Mouse (Mus musculus): ENCODE measurements at regions not wholly inside any gene's neighbourhood (a gene's known extent, or its start where the extent isn't known, plus 50 kb on each side); places are given as distances from the start of the nearest gene placed in this dataset.
A peak's percentile ranks its signal among the peaks of the same experiment; 100 is the strongest.

GRCm38 (mm10) chr14:25383169-25383824 lies 75.7 kb upstream of the Zmiz1 start:
- H3K27ac ChIP-seq (ENCODE audit: low read depth), result no peak overlapping the region
- no peak overlapping the region for H3K4me2 ChIP-seq (ENCODE audit: low read depth, low read length)
- DNase-seq (ENCODE audit: low spot score), result peak; percentile 43
- H3K36me3 ChIP-seq (replicated peaks; ENCODE audit: control insufficient read depth, insufficient read depth, low read length), result no peaks in the 10 kb centered on the region
- no peaks in the 10 kb centered on the region for H3K27me3 ChIP-seq (ENCODE audit: control insufficient read depth, insufficient read depth, low read length)
- H3K4me3 ChIP-seq (ENCODE audit: low read depth, low read length), result no peak overlapping the region
- TF ChIP-seq CTCF (IDR thresholded peaks at IDR 0.05; ENCODE audit: low read depth) (no peak), EP300 (IDR thresholded peaks at IDR 0.05; ENCODE audit: low read depth) (0 out of 2 replicates have a peak, but pooled peaks have one; percentile 18)
- WGBS, result 37% methylated on average over 4 of the region's 4 CpGs
- no peaks in the 10 kb centered on the region for H3K9me3 ChIP-seq (replicated peaks; ENCODE audit: control insufficient read depth, low read length)
- peak; percentile 13; the same call in 1 of the 2 replicates for ATAC-seq (ENCODE audit: insufficient read depth, low read depth)
- peaks cover 21% of the 10 kb centered on the region for H3K4me1 ChIP-seq (ENCODE audit: control insufficient read depth, insufficient read depth)
- H3K9ac ChIP-seq (replicated peaks; ENCODE audit: low read depth, low read length), result no peak overlapping the region

DNA sequence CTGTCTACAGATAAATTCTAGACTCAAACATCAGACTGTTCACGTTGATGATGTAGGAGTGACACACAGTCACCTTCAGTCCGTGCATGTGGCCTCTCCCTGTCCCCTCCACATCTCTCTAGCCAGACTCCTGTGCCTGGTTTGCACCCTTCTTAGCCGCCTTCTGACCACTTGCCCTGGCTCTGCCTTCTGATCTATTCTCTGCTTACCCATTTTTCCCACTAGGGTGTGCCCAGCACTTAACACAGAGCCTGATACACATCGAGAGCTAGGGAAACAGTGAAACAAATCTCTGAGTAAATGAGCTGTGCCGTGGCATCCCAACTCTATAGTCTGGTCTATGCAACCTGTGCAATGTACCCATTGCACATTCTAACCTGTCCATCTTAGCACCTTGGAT lies 73.3 kb upstream of the Zmiz1 start:
- H3K4me1 ChIP-seq (ENCODE audit: control insufficient read depth, insufficient read depth), result peaks cover 11% of the 10 kb centered on the region
- no peak overlapping the region for H3K4me2 ChIP-seq (ENCODE audit: low read depth, low read length)
- no peak overlapping the region for H3K9ac ChIP-seq (replicated peaks; ENCODE audit: low read depth, low read length)
- WGBS, result 45% methylated on average over 5 of the region's 5 CpGs
- H3K27ac ChIP-seq (ENCODE audit: low read depth), result no peak overlapping the region
- H3K9me3 ChIP-seq (replicated peaks; ENCODE audit: control insufficient read depth, low read length), result no peaks in the 10 kb centered on the region
- no peak for DNase-seq (ENCODE audit: low spot score)
- no peaks in the 10 kb centered on the region for H3K27me3 ChIP-seq (ENCODE audit: control insufficient read depth, insufficient read depth, low read length)
- H3K36me3 ChIP-seq (replicated peaks; ENCODE audit: control insufficient read depth, insufficient read depth, low read length), result no peaks in the 10 kb centered on the region
- ATAC-seq (ENCODE audit: insufficient read depth, low read depth), result no peak
- H3K4me3 ChIP-seq (ENCODE audit: low read depth, low read length), result no peak overlapping the region
- TF ChIP-seq EP300 (IDR thresholded peaks at IDR 0.05; ENCODE audit: low read depth), result no peak
- TF ChIP-seq CTCF (IDR thresholded peaks at IDR 0.05; ENCODE audit: low read depth), result peak; percentile 23; the same call in 1 of the 2 replicates

DNA sequence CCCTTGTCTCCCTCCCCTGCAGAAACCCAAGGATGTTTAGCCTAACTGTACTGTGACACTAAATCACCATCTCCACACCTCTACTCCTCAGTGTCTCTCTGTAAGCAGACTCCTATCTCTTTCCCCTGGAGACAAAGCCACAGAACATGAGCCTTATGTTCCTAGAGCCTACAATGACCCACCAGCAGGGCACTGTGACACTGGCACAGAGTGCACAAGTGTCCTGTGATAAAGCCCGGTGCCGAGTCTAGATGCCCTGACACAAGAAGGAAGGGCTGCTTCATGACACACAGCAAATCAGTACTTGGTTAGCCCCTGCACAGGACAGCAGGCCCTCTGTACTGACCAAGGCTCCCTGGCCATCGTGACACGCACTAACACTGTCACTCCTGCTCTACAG lies 71.2 kb upstream of the Zmiz1 start:
- Histone ChIP-seq H3K9me3 (replicated peaks; ENCODE audit: control insufficient read depth, low read length) (no peaks in the 10 kb centered on the region), H3K4me2 (ENCODE audit: low read depth, low read length) (no peak overlapping the region), H3K27ac (ENCODE audit: low read depth) (no peak overlapping the region), H3K4me3 (ENCODE audit: low read depth, low read length) (no peak overlapping the region), H3K4me1 (ENCODE audit: control insufficient read depth, insufficient read depth) (peaks cover 9% of the 10 kb centered on the region), H3K27me3 (ENCODE audit: control insufficient read depth, insufficient read depth, low read length) (no peaks in the 10 kb centered on the region), H3K36me3 (replicated peaks; ENCODE audit: control insufficient read depth, insufficient read depth, low read length) (no peaks in the 10 kb centered on the region), H3K9ac (replicated peaks; ENCODE audit: low read depth, low read length) (no peak overlapping the region)
- ATAC-seq (ENCODE audit: insufficient read depth, low read depth) (no peak), DNase-seq (ENCODE audit: low spot score) (no peak)
- TF ChIP-seq CTCF (IDR thresholded peaks at IDR 0.05; ENCODE audit: low read depth) (no peak), EP300 (IDR thresholded peaks at IDR 0.05; ENCODE audit: low read depth) (no peak)
- 63% methylated on average over 4 of the region's 4 CpGs for WGBS

DNA sequence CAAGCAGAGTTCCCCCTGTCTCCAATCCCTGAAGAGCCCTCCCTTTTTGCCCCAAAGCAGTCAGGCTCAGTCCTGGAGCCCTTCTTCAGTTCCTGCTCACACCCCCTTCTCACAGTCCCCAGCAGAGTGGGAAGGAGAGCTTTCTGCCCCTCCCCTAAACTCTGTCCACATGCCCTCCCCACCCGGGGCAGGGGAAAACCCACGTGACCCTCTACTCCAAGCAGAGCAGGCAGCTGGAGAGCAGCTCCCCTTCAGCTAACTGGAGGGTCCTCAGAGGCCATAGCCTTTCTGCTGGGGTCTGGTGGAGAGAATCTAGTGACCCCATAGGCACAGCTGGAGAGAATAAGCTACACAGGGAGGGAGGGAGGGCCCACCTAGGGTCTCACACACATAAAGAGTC lies 69.7 kb upstream of the Zmiz1 start:
- H3K9ac ChIP-seq (replicated peaks; ENCODE audit: low read depth, low read length), result no peak overlapping the region
- no peak for DNase-seq (ENCODE audit: low spot score)
- no peaks in the 10 kb centered on the region for H3K27me3 ChIP-seq (ENCODE audit: control insufficient read depth, insufficient read depth, low read length)
- H3K4me1 ChIP-seq (ENCODE audit: control insufficient read depth, insufficient read depth), result no peaks in the 10 kb centered on the region
- 37% methylated on average over 2 of the region's 2 CpGs for WGBS
- TF ChIP-seq CTCF (IDR thresholded peaks at IDR 0.05; ENCODE audit: low read depth) (no peak), EP300 (IDR thresholded peaks at IDR 0.05; ENCODE audit: low read depth) (no peak)
- H3K27ac ChIP-seq (ENCODE audit: low read depth), result no peak overlapping the region
- H3K4me3 ChIP-seq (ENCODE audit: low read depth, low read length), result no peak overlapping the region
- no peaks in the 10 kb centered on the region for H3K9me3 ChIP-seq (replicated peaks; ENCODE audit: control insufficient read depth, low read length)
- no peaks in the 10 kb centered on the region for H3K36me3 ChIP-seq (replicated peaks; ENCODE audit: control insufficient read depth, insufficient read depth, low read length)
- ATAC-seq (ENCODE audit: insufficient read depth, low read depth), result no peak
- H3K4me2 ChIP-seq (ENCODE audit: low read depth, low read length), result no peak overlapping the region

DNA sequence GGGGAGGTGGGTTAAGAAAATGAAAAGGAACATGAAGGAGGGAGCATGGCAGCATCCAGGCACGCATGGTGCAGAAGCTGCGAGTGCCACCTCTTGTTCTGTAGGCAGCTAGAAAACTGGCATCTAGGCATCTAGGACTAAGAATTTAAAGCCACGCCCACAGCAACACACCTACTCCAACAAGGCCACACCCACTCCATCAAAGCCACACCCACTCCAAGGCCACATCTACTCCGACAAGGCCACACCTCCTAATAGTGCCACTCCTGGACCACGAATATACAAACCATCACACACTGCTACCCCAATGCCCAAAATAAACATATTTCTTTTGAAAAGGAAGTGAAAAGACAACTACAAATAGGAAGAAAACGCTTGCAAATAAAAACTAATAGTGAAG lies 66.6 kb upstream of the Zmiz1 start:
- no peak overlapping the region for H3K27ac ChIP-seq (ENCODE audit: low read depth)
- WGBS, result 70% methylated on average over 6 of the region's 6 CpGs

DNA sequence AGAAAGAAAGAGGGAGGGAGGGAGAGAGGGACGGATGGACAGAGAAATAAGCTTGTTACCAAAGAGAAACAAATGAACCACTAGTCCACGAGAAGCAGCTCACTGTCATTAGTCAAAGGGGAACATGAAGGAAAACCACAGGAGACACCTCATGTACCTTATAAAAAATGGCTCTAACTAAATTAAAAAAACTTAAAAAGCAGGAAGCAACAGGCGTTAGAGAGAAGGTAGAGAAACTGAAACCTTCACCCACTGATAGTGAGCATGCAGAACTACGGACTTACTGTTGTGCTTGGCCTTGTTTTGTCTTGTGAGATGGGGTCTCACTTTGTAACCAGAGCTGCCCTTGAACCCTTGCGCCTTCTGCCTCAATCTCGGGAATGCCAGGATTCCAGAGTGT lies 66.0 kb upstream of the Zmiz1 start:
- ATAC-seq (ENCODE audit: insufficient read depth, low read depth), result no peak
- WGBS, result 86% methylated on average over 6 of the region's 6 CpGs

More for the DNA sequence above, 66.6 kb upstream of the Zmiz1 start:
- Histone ChIP-seq H3K36me3 (replicated peaks; ENCODE audit: control insufficient read depth, insufficient read depth, low read length) (no peaks in the 10 kb centered on the region), H3K9ac (replicated peaks; ENCODE audit: low read depth, low read length) (no peak overlapping the region), H3K4me1 (ENCODE audit: control insufficient read depth, insufficient read depth) (peaks cover 14% of the 10 kb centered on the region; the same call in 1 of the 2 replicates), H3K9me3 (replicated peaks; ENCODE audit: control insufficient read depth, low read length) (no peaks in the 10 kb centered on the region), H3K4me3 (ENCODE audit: low read depth, low read length) (no peak overlapping the region), H3K4me2 (ENCODE audit: low read depth, low read length) (no peak overlapping the region), H3K27me3 (ENCODE audit: control insufficient read depth, insufficient read depth, low read length) (no peaks in the 10 kb centered on the region)
- no peak for DNase-seq (ENCODE audit: low spot score)
- no peak for ATAC-seq (ENCODE audit: insufficient read depth, low read depth)
- TF ChIP-seq EP300 (IDR thresholded peaks at IDR 0.05; ENCODE audit: low read depth) (no peak), CTCF (IDR thresholded peaks at IDR 0.05; ENCODE audit: low read depth) (no peak)

More for the DNA sequence above, 66.0 kb upstream of the Zmiz1 start:
- no peaks in the 10 kb centered on the region for H3K27me3 ChIP-seq (ENCODE audit: control insufficient read depth, insufficient read depth, low read length)
- H3K9ac ChIP-seq (replicated peaks; ENCODE audit: low read depth, low read length), result no peak overlapping the region
- H3K4me2 ChIP-seq (ENCODE audit: low read depth, low read length), result no peak overlapping the region
- H3K27ac ChIP-seq (ENCODE audit: low read depth), result no peak overlapping the region
- no peaks in the 10 kb centered on the region for H3K9me3 ChIP-seq (replicated peaks; ENCODE audit: control insufficient read depth, low read length)
- peaks cover 14% of the 10 kb centered on the region; the same call in 1 of the 2 replicates for H3K4me1 ChIP-seq (ENCODE audit: control insufficient read depth, insufficient read depth)
- no peaks in the 10 kb centered on the region for H3K36me3 ChIP-seq (replicated peaks; ENCODE audit: control insufficient read depth, insufficient read depth, low read length)
- no peak overlapping the region for H3K4me3 ChIP-seq (ENCODE audit: low read depth, low read length)
- no peak for DNase-seq (ENCODE audit: low spot score)
- TF ChIP-seq CTCF (IDR thresholded peaks at IDR 0.05; ENCODE audit: low read depth) (no peak), EP300 (IDR thresholded peaks at IDR 0.05; ENCODE audit: low read depth) (no peak)
